Mouse (Mus musculus): ENCODE results near the gene Stx7.

GRCm38 (mm10) chr10:24171906-24172459 lies 22.9 kb downstream of the Stx7 start:
- TF ChIP-seq CTCF (IDR thresholded peaks at IDR 0.05; ENCODE audit: insufficient read depth, low read depth, low read length) = no peak
- no peak for TF ChIP-seq POLR2A (IDR thresholded peaks at IDR 0.05; ENCODE audit: insufficient read depth, low read depth, low read length)
